Mouse (Mus musculus) olfactory bulb, adult 2 months (tissue): ENCODE results near the gene Gm38655.

ENCODE experiments used
- CTCF ChIP-seq: fragments of 200-500 bp; IDR thresholded peaks from 2 replicates; pipeline ENCODE4 v1.5.1; 2012; ENCODE audit warnings: low read depth, mild to moderate bottlenecking, low read length, moderate library complexity; ENCODE audit not compliant: insufficient read depth
- POLR2A ChIP-seq: fragments of 200-500 bp; IDR thresholded peaks from 2 replicates; pipeline ENCODE4 v1.6.1; 2012; ENCODE audit warnings: mild to moderate bottlenecking, low read depth, low read length, moderate library complexity; ENCODE audit not compliant: insufficient read depth

- TF ChIP-seq POLR2A (no peak), CTCF (no peak)
Measured at GRCm38 (mm10) chr17:25210006-25210405, 34.7 kb upstream of the Gm38655 start.
